Mouse (Mus musculus): ENCODE measurements around the gene Snrpa. TPM values are rescaled to one million over a fixed set of nuclear protein-coding genes. Genes with fewer than 3 reads are reported as not detected.
"Not testable (repeated sequence)": the region's sequence is repeated elsewhere in the genome, so short reads cannot be mapped to it uniquely, and the experiment has no call there.

Gene Snrpa
- 160 and 174 TPM in 2 replicates for polyA plus RNA-seq (2015; fragmentation: Nextera tagmentation; extraction: Ambion mirVana)

GRCm38 (mm10) chr7:27195681-27196611 is at the start of gene Snrpa, which contains the start of gene BC024978:
Gene Snrpa, minus strand, starts transcription at chr7:27196271.
Gene BC024978, plus strand, starts transcription at chr7:27195781.
- ATAC-seq (replicated peaks; ENCODE audit: low FRiP score, low read depth) (peak; percentile 99), DNase-seq (ENCODE audit: low spot score) (peak; percentile 100)
- Histone ChIP-seq H3K36me3 (ENCODE audit: insufficient read depth, low read length) (peaks cover 26% of the 10 kb centered on the region), H3K27ac (peak within 1 kb of the TSS; percentile 100), H3K9me3 (replicated peaks; ENCODE audit: low read length) (no peaks in the 10 kb centered on the region), H3K9ac (ENCODE audit: low read depth, low read length) (peak within 1 kb of the TSS; percentile 96), H3K4me3 (replicated peaks; ENCODE audit: low read depth, low read length) (peak within 1 kb of the TSS; percentile 82), H3K4me2 (ENCODE audit: low read length) (peak within 1 kb of the TSS; percentile 64), H3K27me3 (ENCODE audit: insufficient read depth, low read length) (no peaks in the 10 kb centered on the region), H3K4me1 (replicated peaks; ENCODE audit: insufficient read depth, low read length) (peaks cover 7% of the 10 kb centered on the region)
- WGBS, result under 1% methylated on average over 64 of the region's 64 CpGs
- TF ChIP-seq CTCF (IDR thresholded peaks at IDR 0.05; ENCODE audit: low read depth), result 0 out of 2 replicates have a peak, but pooled peaks have one; percentile 25

GRCm38 (mm10) chr7:27244088-27244487 is 48.0 kb upstream of the Snrpa start:
- H3K4me1 ChIP-seq (replicated peaks; ENCODE audit: insufficient read depth, low read length); DNase-seq (ENCODE audit: low spot score); H3K9ac ChIP-seq (ENCODE audit: low read depth, low read length); H3K4me3 ChIP-seq (replicated peaks; ENCODE audit: low read depth, low read length); H3K4me2 ChIP-seq (ENCODE audit: low read length); H3K9me3 ChIP-seq (replicated peaks; ENCODE audit: low read length); H3K27me3 ChIP-seq (ENCODE audit: insufficient read depth, low read length); H3K27ac ChIP-seq; ATAC-seq (replicated peaks; ENCODE audit: low FRiP score, low read depth): not testable (repeated sequence)
- TF ChIP-seq CTCF (IDR thresholded peaks at IDR 0.05; ENCODE audit: low read depth), result peak; percentile 51
- WGBS, result 91% methylated on average over 2 of the region's 2 CpGs
- peaks cover 33% of the 10 kb centered on the region; the same call in 1 of the 2 replicates for H3K36me3 ChIP-seq (ENCODE audit: insufficient read depth, low read length)

GRCm38 (mm10) chr7:27243211-27243610 is 47.1 kb upstream of the Snrpa start:
- no peak overlapping the region for H3K4me3 ChIP-seq (replicated peaks; ENCODE audit: low read depth, low read length)
- DNase-seq (ENCODE audit: low spot score) (peak; percentile 9), ATAC-seq (replicated peaks; ENCODE audit: low FRiP score, low read depth) (no peak)
- H3K27ac ChIP-seq, result no peak overlapping the region
- no peaks in the 10 kb centered on the region for H3K27me3 ChIP-seq (ENCODE audit: insufficient read depth, low read length)
- H3K4me2 ChIP-seq (ENCODE audit: low read length), result no peak overlapping the region
- peaks cover 33% of the 10 kb centered on the region; the same call in 1 of the 2 replicates for H3K36me3 ChIP-seq (ENCODE audit: insufficient read depth, low read length)
- H3K4me1 ChIP-seq (replicated peaks; ENCODE audit: insufficient read depth, low read length), result no peaks in the 10 kb centered on the region
- TF ChIP-seq CTCF (IDR thresholded peaks at IDR 0.05; ENCODE audit: low read depth), result no peak
- 34% methylated on average over 8 of the region's 8 CpGs for WGBS
- no peak overlapping the region for H3K9ac ChIP-seq (ENCODE audit: low read depth, low read length)
- no peaks in the 10 kb centered on the region for H3K9me3 ChIP-seq (replicated peaks; ENCODE audit: low read length)

GRCm38 (mm10) chr7:27238568-27238967 is 42.5 kb upstream of the Snrpa start:
- Histone ChIP-seq H3K27ac (no peak overlapping the region), H3K9me3 (replicated peaks; ENCODE audit: low read length) (no peaks in the 10 kb centered on the region), H3K4me2 (ENCODE audit: low read length) (no peak overlapping the region), H3K4me3 (replicated peaks; ENCODE audit: low read depth, low read length) (no peak overlapping the region), H3K36me3 (ENCODE audit: insufficient read depth, low read length) (peaks cover 23% of the 10 kb centered on the region; the same call in 1 of the 2 replicates), H3K9ac (ENCODE audit: low read depth, low read length) (no peak overlapping the region), H3K4me1 (replicated peaks; ENCODE audit: insufficient read depth, low read length) (no peaks in the 10 kb centered on the region), H3K27me3 (ENCODE audit: insufficient read depth, low read length) (no peaks in the 10 kb centered on the region)
- no peak for TF ChIP-seq CTCF (IDR thresholded peaks at IDR 0.05; ENCODE audit: low read depth)
- ATAC-seq (replicated peaks; ENCODE audit: low FRiP score, low read depth) (no peak), DNase-seq (ENCODE audit: low spot score) (no peak)
- WGBS, result 92% methylated on average over 5 of the region's 5 CpGs

GRCm38 (mm10) chr7:27237527-27237926 is 41.5 kb upstream of the Snrpa start:
- WGBS, result 72% methylated on average over 2 of the region's 2 CpGs
- DNase-seq (ENCODE audit: low spot score) (no peak), ATAC-seq (replicated peaks; ENCODE audit: low FRiP score, low read depth) (no peak)
- Histone ChIP-seq H3K9me3 (replicated peaks; ENCODE audit: low read length) (no peaks in the 10 kb centered on the region), H3K4me1 (replicated peaks; ENCODE audit: insufficient read depth, low read length) (no peaks in the 10 kb centered on the region), H3K9ac (ENCODE audit: low read depth, low read length) (no peak overlapping the region), H3K36me3 (ENCODE audit: insufficient read depth, low read length) (peaks cover 18% of the 10 kb centered on the region; the same call in 1 of the 2 replicates), H3K4me2 (ENCODE audit: low read length) (no peak overlapping the region), H3K27ac (no peak overlapping the region), H3K27me3 (ENCODE audit: insufficient read depth, low read length) (no peaks in the 10 kb centered on the region), H3K4me3 (replicated peaks; ENCODE audit: low read depth, low read length) (no peak overlapping the region)
- peak; percentile 45; the same call in 1 of the 2 replicates for TF ChIP-seq CTCF (IDR thresholded peaks at IDR 0.05; ENCODE audit: low read depth)

GRCm38 (mm10) chr7:27235726-27236125 is 39.7 kb upstream of the Snrpa start:
- no peaks in the 10 kb centered on the region for H3K27me3 ChIP-seq (ENCODE audit: insufficient read depth, low read length)
- no peaks in the 10 kb centered on the region for H3K9me3 ChIP-seq (replicated peaks; ENCODE audit: low read length)
- H3K36me3 ChIP-seq (ENCODE audit: insufficient read depth, low read length), result peaks cover 8% of the 10 kb centered on the region; the same call in 1 of the 2 replicates
- no peak overlapping the region for H3K4me3 ChIP-seq (replicated peaks; ENCODE audit: low read depth, low read length)
- H3K9ac ChIP-seq (ENCODE audit: low read depth, low read length), result no peak overlapping the region
- no peaks in the 10 kb centered on the region for H3K4me1 ChIP-seq (replicated peaks; ENCODE audit: insufficient read depth, low read length)
- no peak overlapping the region for H3K27ac ChIP-seq
- H3K4me2 ChIP-seq (ENCODE audit: low read length), result no peak overlapping the region
- WGBS, result 88% methylated on average over 2 of the region's 2 CpGs
- no peak for TF ChIP-seq CTCF (IDR thresholded peaks at IDR 0.05; ENCODE audit: low read depth)
- ATAC-seq (replicated peaks; ENCODE audit: low FRiP score, low read depth), result no peak
- no peak for DNase-seq (ENCODE audit: low spot score)

Measured in kidney, postnatal 0 days (tissue).